7 mouse cellular contexts compared by ENCODE assay signal in the genomic region with DNA sequence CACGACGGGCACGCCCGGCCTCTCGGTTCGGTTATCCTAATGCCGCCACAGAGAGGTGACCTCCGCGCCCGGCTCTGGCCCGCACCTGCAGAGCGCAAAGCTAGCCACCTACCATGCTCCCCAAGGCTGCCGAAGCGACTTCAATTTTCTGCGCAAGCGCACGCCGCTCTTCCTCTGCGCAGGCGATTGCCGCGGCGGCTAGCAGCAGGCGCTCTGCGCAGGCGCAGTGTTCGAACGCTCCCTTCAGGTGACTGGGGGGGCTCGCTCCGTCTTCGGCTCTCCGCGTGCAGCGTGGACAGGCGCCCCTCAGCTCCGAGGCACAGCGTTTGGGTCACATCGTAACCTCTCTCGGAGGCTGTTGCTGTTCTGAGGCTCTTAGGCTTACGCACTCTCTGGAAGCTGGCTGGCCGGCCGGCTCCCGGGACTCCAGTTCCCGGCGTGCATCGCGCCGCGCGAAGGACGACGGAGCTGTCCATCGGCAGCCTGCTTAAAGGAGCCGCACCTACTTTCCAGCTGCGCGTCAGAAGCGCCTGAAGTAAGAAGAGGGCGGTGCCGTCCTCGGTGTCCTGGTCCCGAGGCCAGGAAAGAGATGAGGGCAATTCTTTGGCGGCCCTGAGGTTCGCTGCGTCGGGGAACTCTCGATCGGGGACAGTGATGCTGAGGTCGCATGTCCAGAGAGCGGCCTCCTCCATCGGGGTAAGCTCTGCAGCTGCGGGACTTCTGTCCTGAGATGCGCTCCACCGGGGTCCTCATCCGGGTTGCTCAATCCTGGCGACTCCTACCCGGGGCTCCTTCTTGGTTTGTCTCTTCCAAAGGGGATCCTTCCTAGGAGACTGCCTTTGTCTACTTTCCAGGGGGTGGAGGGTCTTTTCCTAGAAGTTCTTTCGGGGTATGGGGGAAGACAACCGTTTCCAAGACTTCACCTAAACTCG. TPM values are rescaled to one million over a fixed set of nuclear protein-coding genes. Genes with fewer than 3 reads are reported as not detected.
DNase-seq lines count a peak whose midpoint lies in the region; ATAC-seq lines count a peak whose summit lies in the region.

A gene (minus strand): TSS at position 440 of the 932 bp plus-strand sequence.
A gene (plus strand): TSS at position 499 of the 932 bp plus-strand sequence.

- H3K4me3 ChIP-seq in embryonic facial prominence, embryonic 11.5 days (ENCODE audit: low read depth, low read length), result peak within 1 kb of the TSS; percentile 77
- H3K4me3 ChIP-seq in limb, embryonic 10.5 days, result peak within 1 kb of the TSS; percentile 88
- H3K4me3 ChIP-seq in midbrain, embryonic 13.5 days (replicated peaks), result peak within 1 kb of the TSS; percentile 85

- H3K36me3 ChIP-seq in embryonic facial prominence, embryonic 11.5 days (replicated peaks; ENCODE audit: control insufficient read depth, insufficient read depth, low read depth, low read length), result no peaks in the 10 kb centered on the region
- peaks cover 15% of the 10 kb centered on the region for H3K36me3 ChIP-seq in limb, embryonic 10.5 days
- H3K36me3 ChIP-seq in midbrain, embryonic 13.5 days, result peaks cover 18% of the 10 kb centered on the region

- under 1% methylated on average over 75 of the region's 79 CpGs for WGBS in embryonic facial prominence, embryonic 11.5 days
- WGBS in limb, embryonic 10.5 days, result under 1% methylated on average over 79 of the region's 79 CpGs
- WGBS in midbrain, embryonic 13.5 days, result under 1% methylated on average over 79 of the region's 79 CpGs

- peak within 1 kb of the TSS; percentile 92 for H3K4me2 ChIP-seq in embryonic facial prominence, embryonic 11.5 days (ENCODE audit: low read depth, low read length)
- H3K4me2 ChIP-seq in midbrain, embryonic 13.5 days (replicated peaks), result peak within 1 kb of the TSS; percentile 97

- peak; percentile 93 for ATAC-seq in embryonic facial prominence, embryonic 11.5 days (replicated peaks; ENCODE audit: insufficient number of reproducible peaks, low FRiP score, low TSS enrichment, low read depth)
- ATAC-seq in granulocyte monocyte progenitor cell, adult 5-6 weeks (replicated peaks; ENCODE audit: poor library complexity, severe bottlenecking), result peak; percentile 73
- peak; percentile 96 for ATAC-seq in midbrain, embryonic 13.5 days

- H3K4me1 ChIP-seq in embryonic facial prominence, embryonic 11.5 days (ENCODE audit: control insufficient read depth, insufficient read depth, low read length), result 0 out of 2 replicates have a peak, but pooled peaks cover 4% of the 10 kb centered on the region
- H3K4me1 ChIP-seq in limb, embryonic 10.5 days, result peaks cover 23% of the 10 kb centered on the region
- peaks cover 25% of the 10 kb centered on the region for H3K4me1 ChIP-seq in midbrain, embryonic 13.5 days (replicated peaks)

- peak; percentile 97 for DNase-seq in adrenal gland, postnatal 14 days
- DNase-seq in embryonic facial prominence, embryonic 11.5 days (ENCODE audit: low spot score), result peak; percentile 96
- DNase-seq in kidney, adult 11 months, result peak; percentile 95
- peak; percentile 96 for DNase-seq in limb, embryonic 10.5 days (ENCODE audit: low spot score)
- DNase-seq in spleen, adult 12 weeks (ENCODE audit: low spot score), result peak; percentile 95

- H3K9me3 ChIP-seq in embryonic facial prominence, embryonic 11.5 days (replicated peaks; ENCODE audit: control insufficient read depth, low read length), result no peaks in the 10 kb centered on the region
- no peaks in the 10 kb centered on the region for H3K9me3 ChIP-seq in limb, embryonic 10.5 days (replicated peaks)
- H3K9me3 ChIP-seq in midbrain, embryonic 13.5 days, result no peaks in the 10 kb centered on the region

- peak within 1 kb of the TSS; percentile 79 for H3K27ac ChIP-seq in embryonic facial prominence, embryonic 11.5 days (replicated peaks; ENCODE audit: low read depth, low read length)
- H3K27ac ChIP-seq in limb, embryonic 10.5 days, result peak within 1 kb of the TSS; percentile 94
- H3K27ac ChIP-seq in midbrain, embryonic 13.5 days, result peak within 1 kb of the TSS; percentile 88

- peak within 1 kb of the TSS; percentile 73 for H3K9ac ChIP-seq in embryonic facial prominence, embryonic 11.5 days (replicated peaks; ENCODE audit: low read length)
- H3K9ac ChIP-seq in midbrain, embryonic 13.5 days (replicated peaks), result peak within 1 kb of the TSS; percentile 82

- no peaks in the 10 kb centered on the region for H3K27me3 ChIP-seq in embryonic facial prominence, embryonic 11.5 days (ENCODE audit: control insufficient read depth, insufficient read depth, low read length)
- no peaks in the 10 kb centered on the region for H3K27me3 ChIP-seq in limb, embryonic 10.5 days (ENCODE audit: low read depth, poor library complexity, severe bottlenecking)
- no peaks in the 10 kb centered on the region for H3K27me3 ChIP-seq in midbrain, embryonic 13.5 days

RNA-seq across cellular contexts. Expression of the first gene that starts in this region (rescaled TPM):
- total RNA-seq in adrenal gland, postnatal 14 days (2021), result 23.1 and 24.8 TPM in 2 replicates
- 29.3 and 31.7 TPM in 2 replicates for polyA plus RNA-seq in embryonic facial prominence, embryonic 11.5 days (2014; fragmentation: Nextera tagmentation; extraction: Ambion mirVana)
- 11.5 and 12.4 TPM in 2 replicates for total RNA-seq in granulocyte monocyte progenitor cell, adult 5-6 weeks (2014; fragmentation: Nextera tagmentation)
- total RNA-seq in granulocyte monocyte progenitor cell, adult 5-6 weeks (2017), result 17.3 and 20.9 TPM in 2 replicates
- polyA plus RNA-seq in limb, embryonic 10.5 days (2016; fragmentation: Nextera tagmentation; extraction: Ambion mirVana), result 19.9 and 23.3 TPM in 2 replicates
- 32.5 and 32.9 TPM in 2 replicates for polyA plus RNA-seq in midbrain, embryonic 13.5 days (2015; fragmentation: Nextera tagmentation; extraction: Ambion mirVana)

RNA-seq across cellular contexts. Expression of the second gene that starts in this region (rescaled TPM):
- 21.5 and 23.7 TPM in 2 replicates for total RNA-seq in adrenal gland, postnatal 14 days (2021)
- 31.3 and 36.8 TPM in 2 replicates for polyA plus RNA-seq in embryonic facial prominence, embryonic 11.5 days (2014; fragmentation: Nextera tagmentation; extraction: Ambion mirVana)
- 6.0 and 12.3 TPM in 2 replicates for total RNA-seq in granulocyte monocyte progenitor cell, adult 5-6 weeks (2014; fragmentation: Nextera tagmentation)
- total RNA-seq in granulocyte monocyte progenitor cell, adult 5-6 weeks (2017), result 6.9 and 15.3 TPM in 2 replicates
- 32.1 and 37.5 TPM in 2 replicates for polyA plus RNA-seq in limb, embryonic 10.5 days (2016; fragmentation: Nextera tagmentation; extraction: Ambion mirVana)
- 43.1 and 46.9 TPM in 2 replicates for polyA plus RNA-seq in midbrain, embryonic 13.5 days (2015; fragmentation: Nextera tagmentation; extraction: Ambion mirVana)

Comparison
In these comparisons a context has a peak if more than half of its experiments do, and no peak if none do; other contexts are left out.
1. Peak in every context shown above with its lines: DNase-seq, ATAC-seq, H3K4me3 ChIP-seq and H3K27ac ChIP-seq.